Mouse (Mus musculus): ENCODE results near the gene Atp5d. TPM values are rescaled to one million over a fixed set of nuclear protein-coding genes. Genes with fewer than 3 reads are reported as not detected.
A peak's percentile ranks its signal among the peaks of the same experiment; 100 is the strongest.

Atp5d gene
- polyA plus RNA-seq, 1 experiment from 2014 or later = 401 TPM

DNA sequence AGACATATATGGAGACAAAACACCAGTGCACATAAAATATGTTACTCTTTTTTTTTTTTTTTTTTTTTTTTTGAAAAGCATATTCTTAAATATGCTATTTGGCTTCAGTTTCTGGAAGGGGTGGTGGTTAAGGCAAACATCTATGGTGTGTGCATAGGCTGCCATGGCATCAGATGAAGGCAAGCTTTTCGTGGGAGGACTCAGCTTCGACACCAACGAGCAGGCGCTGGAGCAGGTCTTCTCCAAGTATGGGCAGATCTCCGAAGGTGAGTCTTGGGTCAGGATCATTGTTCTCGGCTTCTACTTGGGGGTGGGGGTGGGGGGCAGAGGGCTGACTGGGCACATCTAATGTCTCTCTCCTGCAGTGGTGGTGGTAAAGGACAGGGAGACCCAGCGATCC lies 31.2 kb downstream of the Atp5d start:
- H3K36me3 ChIP-seq (ENCODE audit: control insufficient read depth, insufficient read depth, low read length) = peaks cover 17% of the 10 kb centered on the region
- DNase-seq (ENCODE audit: low spot score) (no peak), ATAC-seq (replicated peaks; ENCODE audit: low FRiP score) (no peak)
- H3K4me2 ChIP-seq (ENCODE audit: low read depth, low read length, severe bottlenecking) = no peak overlapping the region
- H3K9me3 ChIP-seq (ENCODE audit: control insufficient read depth, low read length) = no peaks in the 10 kb centered on the region
- no peaks in the 10 kb centered on the region for H3K27me3 ChIP-seq (ENCODE audit: control insufficient read depth, insufficient read depth, low read length)
- H3K9ac ChIP-seq (ENCODE audit: low read length) = no peak overlapping the region
- no peak overlapping the region for H3K27ac ChIP-seq (ENCODE audit: low read depth, low read length)
- WGBS = 93% methylated on average over 7 of the region's 7 CpGs
- peaks cover 26% of the 10 kb centered on the region for H3K4me1 ChIP-seq (replicated peaks; ENCODE audit: control insufficient read depth, insufficient read depth, low read length)
- no peak overlapping the region for H3K4me3 ChIP-seq (ENCODE audit: low read depth, low read length)

DNA sequence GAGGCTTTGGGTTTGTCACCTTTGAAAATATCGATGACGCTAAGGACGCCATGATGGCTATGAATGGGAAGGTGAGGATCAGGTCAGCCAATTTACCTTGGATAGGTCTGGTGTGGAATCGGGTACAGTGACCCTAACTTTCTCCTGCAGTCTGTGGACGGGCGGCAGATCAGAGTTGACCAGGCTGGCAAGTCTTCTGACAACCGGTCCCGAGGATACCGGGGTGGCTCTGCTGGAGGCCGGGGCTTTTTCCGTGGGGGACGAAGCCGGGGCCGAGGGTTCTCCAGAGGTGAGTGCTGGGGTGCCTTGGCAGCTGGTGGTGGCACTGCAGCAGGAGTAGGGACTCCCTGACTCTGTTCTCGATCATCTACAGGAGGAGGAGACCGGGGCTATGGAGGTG lies 31.6 kb downstream of the Atp5d start:
- Histone ChIP-seq H3K27ac (ENCODE audit: low read depth, low read length) (no peak overlapping the region), H3K27me3 (ENCODE audit: control insufficient read depth, insufficient read depth, low read length) (no peaks in the 10 kb centered on the region), H3K9me3 (ENCODE audit: control insufficient read depth, low read length) (no peaks in the 10 kb centered on the region), H3K4me3 (ENCODE audit: low read depth, low read length) (no peak overlapping the region), H3K4me1 (replicated peaks; ENCODE audit: control insufficient read depth, insufficient read depth, low read length) (peaks cover 24% of the 10 kb centered on the region), H3K9ac (ENCODE audit: low read length) (no peak overlapping the region), H3K4me2 (ENCODE audit: low read depth, low read length, severe bottlenecking) (no peak overlapping the region), H3K36me3 (ENCODE audit: control insufficient read depth, insufficient read depth, low read length) (peaks cover 17% of the 10 kb centered on the region)
- WGBS = 96% methylated on average over 16 of the region's 16 CpGs
- ATAC-seq (replicated peaks; ENCODE audit: low FRiP score) = no peak
- no peak for DNase-seq (ENCODE audit: low spot score)

GRCm38 (mm10) chr10:80170601-80171021 lies 32.2 kb downstream of the Atp5d start:
- no peak overlapping the region for H3K9ac ChIP-seq (ENCODE audit: low read length)
- no peak overlapping the region for H3K27ac ChIP-seq (ENCODE audit: low read depth, low read length)
- 97% methylated on average over 19 of the region's 19 CpGs for WGBS
- peaks cover 17% of the 10 kb centered on the region for H3K36me3 ChIP-seq (ENCODE audit: control insufficient read depth, insufficient read depth, low read length)
- H3K4me2 ChIP-seq (ENCODE audit: low read depth, low read length, severe bottlenecking) = no peak overlapping the region
- no peaks in the 10 kb centered on the region for H3K27me3 ChIP-seq (ENCODE audit: control insufficient read depth, insufficient read depth, low read length)
- H3K4me1 ChIP-seq (replicated peaks; ENCODE audit: control insufficient read depth, insufficient read depth, low read length) = peaks cover 21% of the 10 kb centered on the region
- ATAC-seq (replicated peaks; ENCODE audit: low FRiP score) = no peak
- DNase-seq (ENCODE audit: low spot score) = peak; percentile 50
- no peak overlapping the region for H3K4me3 ChIP-seq (ENCODE audit: low read depth, low read length)
- H3K9me3 ChIP-seq (ENCODE audit: control insufficient read depth, low read length) = no peaks in the 10 kb centered on the region

GRCm38 (mm10) chr10:80171252-80171651 lies 32.8 kb downstream of the Atp5d start:
- H3K9me3 ChIP-seq (ENCODE audit: control insufficient read depth, low read length) = no peaks in the 10 kb centered on the region
- no peak overlapping the region for H3K4me2 ChIP-seq (ENCODE audit: low read depth, low read length, severe bottlenecking)
- DNase-seq (ENCODE audit: low spot score) (no peak), ATAC-seq (replicated peaks; ENCODE audit: low FRiP score) (no peak)
- peaks cover 22% of the 10 kb centered on the region for H3K4me1 ChIP-seq (replicated peaks; ENCODE audit: control insufficient read depth, insufficient read depth, low read length)
- WGBS = 93% methylated on average over 15 of the region's 15 CpGs
- H3K9ac ChIP-seq (ENCODE audit: low read length) = no peak overlapping the region
- H3K27me3 ChIP-seq (ENCODE audit: control insufficient read depth, insufficient read depth, low read length) = no peaks in the 10 kb centered on the region
- no peak overlapping the region for H3K27ac ChIP-seq (ENCODE audit: low read depth, low read length)
- H3K4me3 ChIP-seq (ENCODE audit: low read depth, low read length) = no peak overlapping the region
- H3K36me3 ChIP-seq (ENCODE audit: control insufficient read depth, insufficient read depth, low read length) = peaks cover 17% of the 10 kb centered on the region

GRCm38 (mm10) chr10:80171760-80172526 lies 33.5 kb downstream of the Atp5d start:
- peak overlapping the region; percentile 75 for H3K4me2 ChIP-seq (ENCODE audit: low read depth, low read length, severe bottlenecking)
- no peaks in the 10 kb centered on the region for H3K27me3 ChIP-seq (ENCODE audit: control insufficient read depth, insufficient read depth, low read length)
- no peaks in the 10 kb centered on the region for H3K9me3 ChIP-seq (ENCODE audit: control insufficient read depth, low read length)
- no peak overlapping the region for H3K4me3 ChIP-seq (ENCODE audit: low read depth, low read length)
- H3K9ac ChIP-seq (ENCODE audit: low read length) = no peak overlapping the region; the same call in 1 of the 2 replicates
- ATAC-seq (replicated peaks; ENCODE audit: low FRiP score) = no peak
- peaks cover 17% of the 10 kb centered on the region for H3K36me3 ChIP-seq (ENCODE audit: control insufficient read depth, insufficient read depth, low read length)
- H3K4me1 ChIP-seq (replicated peaks; ENCODE audit: control insufficient read depth, insufficient read depth, low read length) = peaks cover 18% of the 10 kb centered on the region
- peak overlapping the region; percentile 62 for H3K27ac ChIP-seq (ENCODE audit: low read depth, low read length)
- peak; percentile 65 for DNase-seq (ENCODE audit: low spot score)
- WGBS = 89% methylated on average over 45 of the region's 45 CpGs

DNA sequence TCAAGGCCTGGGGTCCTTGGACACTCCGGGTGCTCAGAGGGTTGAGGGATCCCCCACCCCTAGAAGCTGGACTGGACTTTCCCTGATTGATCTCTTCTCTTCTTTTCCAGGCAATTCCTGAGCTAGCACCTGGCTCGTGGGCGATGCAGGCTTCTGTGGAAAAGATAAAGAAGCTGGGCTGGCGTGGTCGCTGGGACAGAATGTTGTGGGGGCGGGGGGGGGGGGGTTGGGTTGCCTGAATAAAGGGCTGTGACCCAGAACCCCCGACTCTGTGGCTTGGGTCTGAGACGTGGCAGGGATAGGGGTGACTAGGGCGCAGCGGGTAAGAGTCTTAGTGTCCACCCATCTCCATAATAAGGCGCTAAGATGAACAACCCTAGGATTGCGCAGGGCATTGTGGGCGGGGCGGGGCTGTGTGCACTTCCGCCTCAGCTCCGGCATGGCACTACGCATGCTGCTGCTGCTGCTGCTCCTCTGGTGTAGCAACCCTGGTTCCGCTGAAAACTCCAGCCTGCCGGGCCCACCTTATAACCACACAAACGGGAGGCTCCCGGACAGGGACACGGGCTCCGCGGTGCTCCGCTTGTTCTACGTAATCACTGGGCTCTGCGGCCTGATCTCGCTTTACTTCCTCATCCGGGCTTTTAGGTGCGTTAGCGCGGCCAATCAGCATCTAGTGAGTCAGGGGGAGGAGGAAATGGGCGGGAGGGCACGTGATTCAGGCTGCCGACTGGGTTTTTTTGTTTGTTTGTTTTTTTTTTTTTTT lies 34.3 kb downstream of the Atp5d start, which contains the start of gene 1600002K03Rik:
Gene 1600002K03Rik (plus strand): TSS at position 418 of the 766 bp plus-strand sequence.
- ATAC-seq (replicated peaks; ENCODE audit: low FRiP score) (peak; percentile 70), DNase-seq (ENCODE audit: low spot score) (peak; percentile 90)
- peak within 1 kb of the TSS; percentile 62 for H3K27ac ChIP-seq (ENCODE audit: low read depth, low read length)
- no peaks in the 10 kb centered on the region for H3K27me3 ChIP-seq (ENCODE audit: control insufficient read depth, insufficient read depth, low read length)
- no peaks in the 10 kb centered on the region for H3K9me3 ChIP-seq (ENCODE audit: control insufficient read depth, low read length)
- H3K4me3 ChIP-seq (ENCODE audit: low read depth, low read length) = peak within 1 kb of the TSS; percentile 46
- H3K36me3 ChIP-seq (ENCODE audit: control insufficient read depth, insufficient read depth, low read length) = peaks cover 17% of the 10 kb centered on the region
- H3K4me2 ChIP-seq (ENCODE audit: low read depth, low read length, severe bottlenecking) = peak within 1 kb of the TSS; percentile 75
- peaks cover 16% of the 10 kb centered on the region for H3K4me1 ChIP-seq (replicated peaks; ENCODE audit: control insufficient read depth, insufficient read depth, low read length)
- WGBS = 10% methylated on average over 35 of the region's 35 CpGs
- peak within 1 kb of the TSS; percentile 68 for H3K9ac ChIP-seq (ENCODE audit: low read length)

GRCm38 (mm10) chr10:80173358-80173757 lies 34.9 kb downstream of the Atp5d start:
- peak overlapping the region; percentile 68 for H3K9ac ChIP-seq (ENCODE audit: low read length)
- peaks cover 17% of the 10 kb centered on the region for H3K36me3 ChIP-seq (ENCODE audit: control insufficient read depth, insufficient read depth, low read length)
- peak overlapping the region; percentile 46 for H3K4me3 ChIP-seq (ENCODE audit: low read depth, low read length)
- 12% methylated on average over 11 of the region's 11 CpGs for WGBS
- ATAC-seq (replicated peaks; ENCODE audit: low FRiP score) (no peak), DNase-seq (ENCODE audit: low spot score) (no peak)
- H3K4me1 ChIP-seq (replicated peaks; ENCODE audit: control insufficient read depth, insufficient read depth, low read length) = peaks cover 16% of the 10 kb centered on the region
- peak overlapping the region; percentile 75; the same call in 1 of the 2 replicates for H3K4me2 ChIP-seq (ENCODE audit: low read depth, low read length, severe bottlenecking)
- no peaks in the 10 kb centered on the region for H3K9me3 ChIP-seq (ENCODE audit: control insufficient read depth, low read length)
- peak overlapping the region; percentile 46; the same call in 1 of the 2 replicates for H3K27ac ChIP-seq (ENCODE audit: low read depth, low read length)
- no peaks in the 10 kb centered on the region for H3K27me3 ChIP-seq (ENCODE audit: control insufficient read depth, insufficient read depth, low read length)

GRCm38 (mm10) chr10:80173955-80174640 lies 35.7 kb downstream of the Atp5d start:
- H3K4me1 ChIP-seq (replicated peaks; ENCODE audit: control insufficient read depth, insufficient read depth, low read length) = peaks cover 10% of the 10 kb centered on the region
- no peak overlapping the region for H3K4me2 ChIP-seq (ENCODE audit: low read depth, low read length, severe bottlenecking)
- no peaks in the 10 kb centered on the region for H3K9me3 ChIP-seq (ENCODE audit: control insufficient read depth, low read length)
- H3K36me3 ChIP-seq (ENCODE audit: control insufficient read depth, insufficient read depth, low read length) = peaks cover 17% of the 10 kb centered on the region
- WGBS = 86% methylated on average over 10 of the region's 10 CpGs
- no peak for DNase-seq (ENCODE audit: low spot score)
- H3K27me3 ChIP-seq (ENCODE audit: control insufficient read depth, insufficient read depth, low read length) = no peaks in the 10 kb centered on the region
- no peak overlapping the region for H3K27ac ChIP-seq (ENCODE audit: low read depth, low read length)
- H3K9ac ChIP-seq (ENCODE audit: low read length) = no peak overlapping the region; the same call in 1 of the 2 replicates
- no peak overlapping the region for H3K4me3 ChIP-seq (ENCODE audit: low read depth, low read length)
- no peak for ATAC-seq (replicated peaks; ENCODE audit: low FRiP score)

Measured in forebrain, embryonic 11.5 days (tissue).